Mouse (Mus musculus) embryonic fibroblast, embryonic 13.5 days (primary cell): ENCODE measurements at regions not wholly inside any gene's neighbourhood (a gene's known extent, or its start where the extent isn't known, plus 50 kb on each side); places are given as distances from the start of the nearest gene placed in this dataset.

Experiments used
- CTCF ChIP-seq: IDR thresholded peaks from 2 replicates; pipeline ENCODE4 v1.5.1; 2011; ENCODE audit warnings: mild to moderate bottlenecking, control low read depth, low read length, moderate library complexity, borderline replicate concordance; ENCODE audit not compliant: insufficient read depth
- POLR2A ChIP-seq: IDR thresholded peaks from 2 replicates; pipeline ENCODE4 v1.6.1; 2011; ENCODE audit warnings: low read depth, mild to moderate bottlenecking, control low read depth, low read length, moderate library complexity

DNA sequence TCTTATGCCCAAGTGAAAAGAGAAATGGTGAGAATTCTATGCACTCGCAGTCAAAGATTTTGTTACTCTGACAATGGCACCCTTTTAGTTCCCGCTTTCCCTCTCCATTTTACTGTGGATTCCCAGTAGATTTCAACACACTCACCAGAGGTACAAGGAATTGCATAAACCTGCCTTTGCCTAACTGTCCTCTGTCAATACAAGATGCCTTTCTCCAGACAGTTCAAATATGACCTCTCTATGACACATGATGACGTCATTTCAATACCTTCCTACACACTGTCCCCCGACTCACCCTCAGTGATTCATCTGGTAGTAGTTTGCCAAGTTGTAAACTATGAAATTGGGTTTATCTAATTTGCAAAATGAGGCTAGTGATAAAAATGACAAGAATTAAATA lies 143.1 kb upstream of the Ppargc1a start:
- TF ChIP-seq CTCF = no peak
- no peak for TF ChIP-seq POLR2A
